Mouse (Mus musculus) cortical plate, adult 2 months (tissue): ENCODE measurements at regions not wholly inside any gene's neighbourhood (a gene's known extent, or its start where the extent isn't known, plus 50 kb on each side); places are given as distances from the start of the nearest gene placed in this dataset.

ENCODE experiments used
- CTCF ChIP-seq: fragments of 200-500 bp; IDR thresholded peaks from 2 replicates; pipeline ENCODE4 v1.5.1; 2011; ENCODE audit warnings: mild to moderate bottlenecking, control low read depth, low read length; ENCODE audit not compliant: insufficient read depth; ENCODE audit errors: extremely low read depth
- POLR2A ChIP-seq: fragments of 200-500 bp; IDR thresholded peaks from 2 replicates; pipeline ENCODE4 v1.6.1; 2011; ENCODE audit warnings: mild to moderate bottlenecking, low read length, control low read depth; ENCODE audit not compliant: insufficient read depth; ENCODE audit errors: extremely low read depth

- no peak for TF ChIP-seq CTCF
- no peak for TF ChIP-seq POLR2A
Measured at GRCm38 (mm10) chr13:79025645-79026044, 826.1 kb upstream of the Nr2f1 start.
